Mouse (Mus musculus): ENCODE data around the gene Kcnn4.

Kcnn4 gene

DNA sequence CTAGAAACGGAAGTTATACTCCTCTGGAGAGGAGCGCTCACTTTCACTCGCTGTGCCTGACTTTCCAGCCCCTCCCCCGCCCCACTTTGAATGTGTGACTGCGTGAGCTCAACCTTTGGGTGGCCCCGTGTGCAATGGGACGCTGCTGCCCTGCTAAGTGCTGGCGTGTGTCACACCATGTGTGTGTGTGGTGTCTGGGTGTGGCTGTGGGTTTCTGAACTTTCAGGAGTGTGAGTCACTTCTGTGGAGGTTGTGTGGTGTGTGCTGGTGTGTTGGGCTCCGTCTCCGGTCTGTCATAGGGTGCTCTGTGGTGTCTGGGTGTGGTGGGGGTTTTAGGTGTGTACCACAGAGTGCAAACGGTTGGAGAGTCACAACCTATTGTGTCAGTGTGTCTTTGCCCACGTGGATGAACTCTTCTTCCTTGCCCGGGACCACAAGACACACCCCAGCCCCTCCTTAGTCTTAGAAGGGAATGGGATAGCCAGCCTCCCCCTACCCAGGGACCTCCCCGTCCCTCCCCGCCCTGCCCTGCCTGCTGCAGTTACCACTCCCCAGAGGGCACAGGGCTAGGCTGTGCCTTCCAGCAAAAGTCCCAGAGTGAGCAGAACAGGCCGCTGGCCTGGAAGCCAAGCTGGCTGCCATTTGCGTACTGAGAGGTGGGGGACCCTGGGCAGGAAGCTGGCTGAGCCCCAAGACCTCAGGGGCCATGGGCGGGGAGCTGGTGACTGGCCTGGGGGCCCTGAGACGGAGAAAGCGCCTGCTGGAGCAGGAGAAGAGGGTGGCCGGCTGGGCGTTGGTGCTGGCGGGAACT is at the start of gene Kcnn4:
Kcnn4 (plus strand) TSS at position 533 of the 811 bp plus-strand sequence.
- DNase-seq: peak; percentile 55 to 62

GRCm38 (mm10) chr7:24322593-24322992 is 47.5 kb upstream of the Kcnn4 start:
- no peak for DNase-seq

- DNase-seq: no peak
Observed at GRCm38 (mm10) chr7:24325197-24325596, 44.9 kb upstream of the Kcnn4 start.

- no peak for DNase-seq
Observed at GRCm38 (mm10) chr7:24325675-24326128, 44.4 kb upstream of the Kcnn4 start.

- DNase-seq: no peak
Observed at GRCm38 (mm10) chr7:24326273-24327135, 43.6 kb upstream of the Kcnn4 start.

DNA sequence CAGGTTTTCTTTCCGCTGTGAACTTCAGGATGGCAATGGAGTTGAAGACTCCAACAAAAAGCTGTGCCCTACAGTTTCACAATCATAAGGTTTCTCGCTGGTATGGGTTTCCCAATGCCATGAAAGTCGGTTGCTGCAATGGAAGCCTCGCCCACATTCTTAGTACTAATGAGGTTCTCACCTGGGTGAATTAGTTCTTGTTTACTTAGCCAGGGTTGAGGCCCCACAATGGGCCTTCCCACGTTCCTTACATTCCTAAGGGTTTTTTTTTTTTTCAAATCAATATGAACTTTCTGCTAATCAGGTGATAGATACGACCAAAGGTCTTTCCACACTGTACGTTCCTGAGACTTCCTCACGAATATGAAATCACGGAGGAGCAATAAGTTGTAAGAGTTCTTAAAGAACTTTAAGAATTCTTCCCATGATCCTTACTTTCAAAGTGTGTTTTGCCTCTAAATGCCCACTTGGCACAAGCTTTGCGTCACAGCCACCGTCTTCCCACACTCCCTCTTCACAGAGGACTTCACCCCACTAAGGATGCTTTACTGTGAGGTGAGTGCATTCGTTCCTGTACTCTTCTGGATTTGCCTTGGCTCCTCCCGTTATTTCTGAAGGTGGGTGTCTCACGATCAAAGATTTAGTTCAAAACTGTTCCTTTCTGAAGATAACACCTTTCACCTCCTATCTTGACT is 42.6 kb upstream of the Kcnn4 start:
- DNase-seq: no peak

GRCm38 (mm10) chr7:24333304-24333986 is 36.6 kb upstream of the Kcnn4 start, which contains the start of gene Tescl:
Tescl (minus strand) TSS chr7:24333936.
- no peak for DNase-seq

- DNase-seq: peak; percentile 79 to 82
Observed at GRCm38 (mm10) chr7:24335699-24336309, 34.3 kb upstream of the Kcnn4 start.

DNA sequence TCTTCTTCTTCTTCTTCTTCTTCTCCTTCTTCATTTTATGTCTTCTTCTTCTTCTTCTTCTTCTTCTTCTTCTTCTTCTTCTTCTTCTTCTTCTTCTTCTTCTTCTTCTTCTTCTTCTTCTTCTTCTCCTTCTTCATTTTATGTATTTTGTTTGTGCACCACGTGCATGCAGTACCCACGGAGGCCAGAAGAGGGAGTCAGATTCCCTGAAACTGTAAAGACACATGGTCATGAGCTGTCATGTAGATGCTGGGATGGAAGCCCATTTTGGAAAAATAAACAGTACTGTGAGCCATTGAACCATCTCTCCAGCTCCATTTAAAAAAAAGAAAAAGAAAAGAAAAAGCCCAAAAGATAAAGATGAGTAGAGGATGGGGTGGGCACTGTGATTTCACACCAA is 31.8 kb upstream of the Kcnn4 start:
- peak in 1 of 2 experiments; percentile 23 for DNase-seq

GRCm38 (mm10) chr7:24343701-24344272 is 26.3 kb upstream of the Kcnn4 start:
- DNase-seq: no peak

GRCm38 (mm10) chr7:24346444-24346843 is 23.6 kb upstream of the Kcnn4 start:
- no peak for DNase-seq

DNA sequence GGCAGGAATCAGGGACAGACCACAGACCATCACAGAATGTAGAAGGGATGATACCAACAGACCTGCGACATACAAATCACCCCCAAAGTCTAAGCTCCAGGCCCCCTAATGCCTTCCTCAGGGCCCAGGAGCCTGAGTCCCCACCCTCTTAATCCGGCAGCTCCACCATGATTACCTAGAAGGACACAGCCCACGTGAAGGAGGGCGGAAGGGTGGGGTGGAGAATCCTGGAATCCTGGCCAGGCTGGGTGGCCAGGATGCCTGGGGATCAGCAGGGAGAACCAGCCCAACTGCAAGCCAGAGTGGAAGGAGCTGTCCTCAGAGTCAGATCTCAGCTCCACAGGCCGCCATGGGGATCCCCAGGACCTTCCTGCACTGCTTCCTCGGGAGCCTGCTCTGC is 21.2 kb upstream of the Kcnn4 start, which contains the start of gene Lypd5:
Lypd5 (plus strand) TSS at position 301 of the 400 bp plus-strand sequence.
- DNase-seq: no peak

GRCm38 (mm10) chr7:24355646-24356045 is 14.4 kb upstream of the Kcnn4 start:
- DNase-seq: no peak

GRCm38 (mm10) chr7:24356081-24356480 is 14.0 kb upstream of the Kcnn4 start:
- DNase-seq: no peak

DNA sequence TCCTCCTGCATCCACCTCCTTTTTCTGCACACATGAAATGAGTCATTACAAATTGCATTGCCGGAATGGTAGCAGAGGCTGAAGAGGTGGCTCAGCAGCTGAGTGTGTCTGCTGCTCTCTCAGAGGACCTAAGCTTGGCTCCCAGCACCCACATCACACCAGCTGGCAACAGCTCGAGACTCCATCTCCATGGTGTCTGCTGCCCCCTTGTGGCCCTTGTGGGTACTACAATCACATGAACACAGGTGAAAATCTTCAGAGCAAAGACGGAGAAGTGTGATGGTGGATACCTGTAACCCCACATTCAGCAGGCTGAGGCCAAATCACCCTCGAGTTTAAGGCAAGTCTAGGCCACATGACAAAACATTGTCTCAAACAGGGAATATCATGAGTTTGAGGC is 12.2 kb upstream of the Kcnn4 start:
- DNase-seq: peak; percentile 54 to 60

- peak in 1 of 2 experiments; percentile 27 for DNase-seq
Observed at GRCm38 (mm10) chr7:24359269-24359668, 10.8 kb upstream of the Kcnn4 start.

DNA sequence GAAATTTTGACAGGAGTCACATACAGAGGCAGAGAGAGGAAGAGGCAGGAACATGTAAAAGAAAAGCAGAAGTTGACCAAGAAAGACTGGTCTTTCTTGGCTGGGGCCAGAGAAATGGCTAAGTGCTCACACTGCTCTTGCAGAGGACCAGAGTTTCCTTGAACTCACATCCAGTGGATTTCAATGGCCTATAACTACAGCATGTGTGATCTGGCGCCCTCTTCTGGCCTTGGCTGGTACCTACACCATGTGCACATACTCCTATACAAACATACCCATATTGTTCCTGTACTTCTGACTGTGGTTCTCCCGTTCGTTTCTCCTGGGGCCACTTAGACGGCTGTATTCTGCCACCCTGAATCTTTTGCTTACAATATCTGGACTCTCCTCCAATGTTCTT is 9.1 kb upstream of the Kcnn4 start:
- peak; percentile 39 to 43 for DNase-seq

DNA sequence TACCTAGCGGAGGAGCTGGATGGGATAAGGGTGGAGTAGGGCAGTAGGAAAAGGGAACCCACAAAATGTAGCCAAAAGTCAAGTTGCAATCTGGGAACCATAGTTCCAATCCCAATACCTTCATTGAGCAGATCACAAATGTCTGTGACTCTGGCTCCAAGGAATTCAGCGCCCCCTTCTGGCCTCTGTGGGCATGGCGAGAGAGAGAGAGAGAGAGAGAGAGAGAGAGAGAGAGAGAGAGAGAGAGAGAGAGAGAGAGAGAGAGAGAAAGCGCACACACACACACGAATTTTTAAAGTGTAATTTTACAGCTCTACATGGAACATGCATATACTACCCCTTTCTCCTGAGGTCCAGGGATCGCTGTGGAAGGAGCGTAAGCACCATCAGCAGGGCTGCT is 6.8 kb upstream of the Kcnn4 start:
- peak; percentile 68 to 69 for DNase-seq

DNA sequence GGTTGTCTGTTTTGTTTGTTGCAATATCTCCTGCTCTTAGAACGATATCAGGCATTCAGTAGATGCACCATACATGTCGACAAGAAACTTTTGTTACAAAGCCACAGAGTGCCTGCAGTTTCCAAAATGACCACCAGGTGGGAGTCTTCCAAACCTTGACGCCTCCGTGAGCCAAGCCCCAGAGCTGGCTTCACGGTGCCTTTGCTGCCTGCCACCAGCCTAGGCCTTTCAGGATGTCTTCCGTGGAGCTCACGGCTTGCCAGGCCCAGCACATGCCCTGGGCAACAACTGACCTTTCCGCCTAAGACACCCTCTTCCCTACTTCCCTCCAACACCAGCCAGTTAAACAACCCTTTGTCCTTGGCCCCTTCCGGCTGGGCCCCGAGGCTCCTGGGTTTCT is 5.2 kb upstream of the Kcnn4 start:
- DNase-seq: peak; percentile 89 to 91

- no peak for DNase-seq
Observed at GRCm38 (mm10) chr7:24365258-24366014, 4.6 kb upstream of the Kcnn4 start.
